Mouse (Mus musculus): ENCODE results near the gene B3galt5. TPM values are rescaled to one million over a fixed set of nuclear protein-coding genes. Genes with fewer than 3 reads are reported as not detected.
A peak's percentile ranks its signal among the peaks of the same experiment; 100 is the strongest.

B3galt5 gene
- total and polyA plus RNA-seq, 3 experiments: 0.03 to 0.45 (median 0.14) TPM

GRCm38 (mm10) chr16:96345117-96345516 lies 109.5 kb downstream of the B3galt5 start:
- peak; percentile 65 for DNase-seq

GRCm38 (mm10) chr16:96348070-96348469 lies 112.5 kb downstream of the B3galt5 start:
- DNase-seq: no peak

- DNase-seq: no peak
Observed at GRCm38 (mm10) chr16:96348766-96349165, 113.2 kb downstream of the B3galt5 start.

GRCm38 (mm10) chr16:96351520-96351919 lies 115.9 kb downstream of the B3galt5 start:
- no peak for DNase-seq

- no peak for DNase-seq
Observed at GRCm38 (mm10) chr16:96353296-96353896, 117.8 kb downstream of the B3galt5 start.

GRCm38 (mm10) chr16:96353996-96354395 lies 118.4 kb downstream of the B3galt5 start:
- DNase-seq: peak; percentile 40

- DNase-seq: peak; percentile 86
Observed at GRCm38 (mm10) chr16:96357903-96358302, 122.3 kb downstream of the B3galt5 start.

- DNase-seq: no peak
Observed at GRCm38 (mm10) chr16:96361305-96362124, 125.9 kb downstream of the B3galt5 start.

GRCm38 (mm10) chr16:96362873-96363272 lies 127.3 kb downstream of the B3galt5 start:
- DNase-seq: no peak

- no peak for DNase-seq
Observed at GRCm38 (mm10) chr16:96363277-96363676, 127.7 kb downstream of the B3galt5 start.

- no peak for DNase-seq
Observed at GRCm38 (mm10) chr16:96364870-96365269, 129.3 kb downstream of the B3galt5 start.

Other genes starting within 250 kb of the B3galt5 start
- 10 to 100 TPM; 32.1 to 33.2 TPM for gene Psmg1, start 244.8 kb upstream of the B3galt5 start, total RNA-seq (2021)
- gene Psmg1, start 244.8 kb upstream of the B3galt5 start, polyA plus RNA-seq (2012; rRNA removed): 6.8 and 8.6 TPM in 2 replicates
- 10 to 100 TPM; 62.3 to 73.5 TPM for gene Brwd1, start 153.3 kb upstream of the B3galt5 start, total RNA-seq (2021)
- gene Brwd1, start 153.3 kb upstream of the B3galt5 start, polyA plus RNA-seq (2012; rRNA removed): 16.8 and 29.0 TPM in 2 replicates
- 100 to 1,000 TPM; 215 to 238 TPM for gene Hmgn1, start 108.1 kb upstream of the B3galt5 start, total RNA-seq (2021)
- 12.9 and 14.9 TPM in 2 replicates for gene Hmgn1, start 108.1 kb upstream of the B3galt5 start, polyA plus RNA-seq (2012; rRNA removed)
- 10 to 100 TPM; 23.4 to 45.2 TPM for gene Wrb, start 90.4 kb upstream of the B3galt5 start, total RNA-seq (2021)
- 50.0 and 84.1 TPM in 2 replicates for gene Wrb, start 90.4 kb upstream of the B3galt5 start, polyA plus RNA-seq (2012; rRNA removed)
- gene Lca5l, start 43.5 kb upstream of the B3galt5 start, total RNA-seq (2021): 1 to 10 TPM; 1.2 to 3.0 TPM
- 0.86 and 1.0 TPM in 2 replicates for gene Lca5l, start 43.5 kb upstream of the B3galt5 start, polyA plus RNA-seq (2012; rRNA removed)
- gene Sh3bgr, start 35.4 kb upstream of the B3galt5 start, total RNA-seq (2021): 10 to 100 TPM; 25.1 to 30.0 TPM
- gene Sh3bgr, start 35.4 kb upstream of the B3galt5 start, polyA plus RNA-seq (2012; rRNA removed): 2.4 and 3.3 TPM in 2 replicates
- gene Itgb2l, start 207.8 kb downstream of the B3galt5 start, total RNA-seq (2021): not detected
- not detected in 2 replicates for gene Itgb2l, start 207.8 kb downstream of the B3galt5 start, polyA plus RNA-seq (2012; rRNA removed)
- gene Pcp4, start 231.8 kb downstream of the B3galt5 start, total RNA-seq (2021): 1 to 10 TPM; 5.3 to 5.8 TPM
- gene Pcp4, start 231.8 kb downstream of the B3galt5 start, polyA plus RNA-seq (2012; rRNA removed): 0.26 TPM in 1 of 2 replicates, not detected in the other